Comparison of ENCODE assay signal across 25 mouse cellular contexts in the genomic region with DNA sequence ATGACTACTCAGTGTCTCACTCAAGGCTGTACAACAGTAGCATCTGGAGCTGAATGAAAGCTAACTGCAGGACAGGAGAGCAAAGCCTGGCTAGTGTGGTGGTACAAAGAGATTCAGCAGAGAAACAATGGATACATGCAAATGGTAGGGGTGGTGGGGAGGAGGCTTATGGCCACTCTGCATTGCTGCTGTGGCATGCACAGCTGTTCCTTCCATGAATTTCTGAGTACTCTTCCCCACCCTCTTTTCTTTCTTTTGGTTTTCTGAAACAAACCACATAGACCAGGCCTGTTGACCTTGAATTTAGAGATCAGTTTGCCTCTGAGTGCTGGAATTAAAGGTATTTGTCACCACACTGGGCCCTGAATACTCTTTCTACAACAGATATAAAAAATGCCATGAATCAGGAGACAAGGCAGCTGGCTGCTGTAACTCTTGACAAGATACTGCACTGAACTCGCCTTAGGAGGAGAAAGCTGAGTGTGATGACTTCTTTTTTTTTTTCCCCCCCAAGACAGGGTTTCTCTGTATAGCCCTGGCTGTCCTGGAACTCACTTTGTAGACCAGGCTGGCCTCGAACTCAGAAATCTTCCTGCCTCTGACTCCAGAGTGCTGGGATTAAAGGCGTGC. TPM values are rescaled to one million over a fixed set of nuclear protein-coding genes. Genes with fewer than 3 reads are reported as not detected.
"Had no signal": no experiment of that assay in that cellular context is flagged by ENCODE, and none has a peak within 500 bp of the region (broad histone marks: within the 10 kb centered on the region; RNA-seq: fewer than 3 reads in every experiment).

No protein-coding gene starts in this region.

- H3K4me1 ChIP-seq: midbrain, embryonic 13.5 days; midbrain, embryonic 15.5 days; neural tube, embryonic 13.5 days; neural tube, embryonic 15.5 days; stomach, embryonic 15.5 days had no signal

- H3K9ac ChIP-seq: lung, embryonic 14.5 days; midbrain, embryonic 13.5 days; midbrain, embryonic 15.5 days; neural tube, embryonic 13.5 days; neural tube, embryonic 15.5 days; stomach, embryonic 15.5 days had no signal

- H3K27me3 ChIP-seq: midbrain, embryonic 13.5 days; midbrain, embryonic 15.5 days; neural tube, embryonic 13.5 days; neural tube, embryonic 15.5 days; stomach, embryonic 15.5 days had no signal

- H3K27ac ChIP-seq: midbrain, embryonic 13.5 days; midbrain, embryonic 15.5 days; neural tube, embryonic 13.5 days; neural tube, embryonic 15.5 days; stomach, embryonic 15.5 days; stomach, postnatal 0 days had no signal

- ATAC-seq: midbrain, embryonic 13.5 days; midbrain, embryonic 15.5 days had no signal

- DNase-seq: lung, adult 18-20 months; lung, embryonic 14.5 days; lung, postnatal 10 days; lung, postnatal 4 days; retina, postnatal 1 day; right cerebral cortex, adult 18-20 months; right cerebral cortex, postnatal 14 days; thymus, adult 2 months; thymus, postnatal 25 days; thymus, postnatal 4 days had no signal

- H3K9me3 ChIP-seq: midbrain, embryonic 13.5 days; midbrain, embryonic 15.5 days; neural tube, embryonic 13.5 days; neural tube, embryonic 15.5 days; stomach, embryonic 15.5 days had no signal

- H3K4me3 ChIP-seq: midbrain, embryonic 13.5 days; midbrain, embryonic 15.5 days; neural tube, embryonic 13.5 days; neural tube, embryonic 15.5 days; stomach, embryonic 15.5 days had no signal

RNA-seq across cellular contexts. Expression of gene Gm6096, which starts 3.9 kb away (rescaled TPM):
- total RNA-seq: megakaryocyte, adult 5-6 weeks; megakaryocyte-erythroid progenitor cell, adult 5-6 weeks; midbrain, postnatal 0 days; monocyte, adult 5-6 weeks had no signal
- polyA plus RNA-seq: lung, embryonic 16.5 days; midbrain, embryonic 11.5 days; midbrain, embryonic 15.5 days; midbrain, postnatal 0 days; neural tube, embryonic 13.5 days; neural tube, embryonic 15.5 days; spleen, adult 2 months; stomach, embryonic 15.5 days; stomach, postnatal 0 days; testis, adult 2 months; thymus, adult 2 months; urinary bladder, adult 2 months had no signal
